Mouse (Mus musculus) cerebellum, adult 2 months (tissue): ENCODE measurements at regions not wholly inside any gene's neighbourhood (a gene's known extent, or its start where the extent isn't known, plus 50 kb on each side); places are given as distances from the start of the nearest gene placed in this dataset.
A peak's percentile ranks its signal among the peaks of the same experiment; 100 is the strongest.
"Not testable (repeated sequence)": the region's sequence is repeated elsewhere in the genome, so short reads cannot be mapped to it uniquely, and the experiment has no call there.

Experiments used
- DNase-seq, 2 experiments: peaks; one replicate each; pipeline ENCODE4 v3.0.0; 2021
- H3K27ac ChIP-seq: fragments of 200-500 bp; 2 replicates; pipeline ENCODE4 v1.5.1; 2012; ENCODE audit warnings: low read length, control low read depth, inconsistent platforms; ENCODE audit not compliant: insufficient read depth
- H3K27me3 ChIP-seq: fragments of 200-500 bp; 2 replicates; pipeline ENCODE4 v1.6.1; 2012; ENCODE audit warnings: inconsistent platforms, mild to moderate bottlenecking, low read length, moderate library complexity; ENCODE audit not compliant: control insufficient read depth, insufficient read depth
- H3K4me1 ChIP-seq: fragments of 200-500 bp; 2 replicates; pipeline ENCODE4 v1.6.1; 2011; ENCODE audit warnings: low read length; ENCODE audit not compliant: control insufficient read depth, insufficient read depth
- H3K4me3 ChIP-seq: fragments of 200-500 bp; replicated peaks from 2 replicates; pipeline ENCODE3; 2011; ENCODE audit warnings: mild to moderate bottlenecking, low read depth, low read length, control low read depth; ENCODE audit not compliant: insufficient read depth
- CTCF ChIP-seq: fragments of 200-500 bp; IDR thresholded peaks from 2 replicates; pipeline ENCODE4 v1.5.1; 2011; ENCODE audit warnings: low read depth, mild to moderate bottlenecking, control low read depth, low read length, moderate library complexity, borderline replicate concordance; ENCODE audit not compliant: insufficient read depth
- POLR2A ChIP-seq: fragments of 200-500 bp; IDR thresholded peaks from 2 replicates; pipeline ENCODE4 v1.6.1; 2011; ENCODE audit warnings: low read length, control low read depth, borderline replicate concordance; ENCODE audit not compliant: insufficient read depth
- WGBS: fragments of 180-500 bp; shearing (Covaris S2); methylation state at CpG from one replicate; pipeline ENCODE4 v1.1.7; 2018; 5-methylcytosine and 5-hydroxymethylcytosine counted together

GRCm38 (mm10) chr17:69563165-69563564 is 124.0 kb downstream of the Akain1 start:
- Histone ChIP-seq H3K27me3 (no peaks in the 10 kb centered on the region), H3K27ac (no peak overlapping the region), H3K4me3 (no peak overlapping the region), H3K4me1 (no peaks in the 10 kb centered on the region)
- 5% methylated on average over 4 of the region's 4 CpGs for WGBS
- DNase-seq: peak; percentile 65 to 74
- TF ChIP-seq CTCF (peak; percentile 82), POLR2A (no peak)

GRCm38 (mm10) chr17:69571070-69571669 is 132.0 kb downstream of the Akain1 start:
- 71% methylated on average over 8 of the region's 8 CpGs for WGBS
- not testable (repeated sequence) for H3K4me3 ChIP-seq, H3K27ac ChIP-seq, DNase-seq, H3K4me1 ChIP-seq, H3K27me3 ChIP-seq

GRCm38 (mm10) chr17:69590553-69590952 is 151.4 kb downstream of the Akain1 start:
- no peaks in the 10 kb centered on the region for H3K27me3 ChIP-seq
- no peaks in the 10 kb centered on the region for H3K4me1 ChIP-seq
- no peak for DNase-seq
- H3K4me3 ChIP-seq: no peak overlapping the region
- WGBS: 73% methylated on average over 4 of the region's 4 CpGs
- no peak overlapping the region for H3K27ac ChIP-seq
- TF ChIP-seq CTCF (no peak), POLR2A (no peak)

GRCm38 (mm10) chr17:69597773-69598295 is 158.7 kb downstream of the Akain1 start:
- Histone ChIP-seq H3K4me1 (peaks cover 5% of the 10 kb centered on the region; the same call in 1 of the 2 replicates), H3K4me3 (no peak overlapping the region), H3K27ac (no peak overlapping the region), H3K27me3 (no peaks in the 10 kb centered on the region)
- TF ChIP-seq CTCF (no peak), POLR2A (no peak)
- no peak for DNase-seq
- WGBS: 92% methylated on average over 3 of the region's 3 CpGs

- 27% methylated on average over 5 of the region's 5 CpGs for WGBS
- peaks cover 5% of the 10 kb centered on the region; the same call in 1 of the 2 replicates for H3K4me1 ChIP-seq
- H3K27ac ChIP-seq: no peak overlapping the region
- TF ChIP-seq CTCF (no peak), POLR2A (no peak)
- DNase-seq: peak in 1 of 2 experiments; percentile 32
- H3K27me3 ChIP-seq: no peaks in the 10 kb centered on the region
- no peak overlapping the region for H3K4me3 ChIP-seq
Measured at GRCm38 (mm10) chr17:69598461-69598860, 159.3 kb downstream of the Akain1 start.

GRCm38 (mm10) chr17:69603596-69603995 is 164.5 kb downstream of the Akain1 start:
- Histone ChIP-seq H3K27ac (no peak overlapping the region), H3K4me3 (no peak overlapping the region), H3K27me3 (no peaks in the 10 kb centered on the region), H3K4me1 (no peaks in the 10 kb centered on the region; the same call in none of the 2 replicates)
- TF ChIP-seq POLR2A: no peak
- TF ChIP-seq CTCF: no peak
- peak; percentile 12 to 61 for DNase-seq

GRCm38 (mm10) chr17:69604698-69605097 is 165.6 kb downstream of the Akain1 start:
- TF ChIP-seq POLR2A (no peak), CTCF (peak; percentile 68; the same call in 1 of the 2 replicates)
- Histone ChIP-seq H3K4me3 (no peak overlapping the region), H3K4me1 (no peaks in the 10 kb centered on the region; the same call in 1 of the 2 replicates), H3K27me3 (no peaks in the 10 kb centered on the region), H3K27ac (no peak overlapping the region)
- 57% methylated on average over 6 of the region's 6 CpGs for WGBS
- DNase-seq: peak; percentile 52 to 58

- Histone ChIP-seq H3K4me1 (no peaks in the 10 kb centered on the region; the same call in 1 of the 2 replicates), H3K27me3 (no peaks in the 10 kb centered on the region), H3K27ac (no peak overlapping the region), H3K4me3 (no peak overlapping the region)
- DNase-seq: no peak
- 93% methylated on average over 9 of the region's 9 CpGs for WGBS
- no peak for TF ChIP-seq CTCF
- no peak for TF ChIP-seq POLR2A
Measured at GRCm38 (mm10) chr17:69605458-69605857, 166.3 kb downstream of the Akain1 start.
